Mouse (Mus musculus) midbrain, postnatal 0 days (tissue): ENCODE measurements around the gene Shd. TPM values are rescaled to one million over a fixed set of nuclear protein-coding genes. Genes with fewer than 3 reads are reported as not detected.

ENCODE experiments used
- ATAC-seq: fragments of 200-750 bp; cut with Nextera tagmentation; 2 replicates; pipeline ENCODE4 v1.8.0; 2017; ENCODE audit warnings: moderate number of reproducible peaks, mild to moderate bottlenecking, moderate TSS enrichment, moderate library complexity; ENCODE audit not compliant: low FRiP score
- DNase-seq: peaks from one replicate; pipeline ENCODE4 v3.0.0-alpha.2; 2015; ENCODE audit warnings: low spot score
- H3K27ac ChIP-seq: fragments of 300-500 bp; sonication (generic); 2 replicates; pipeline ENCODE4 v1.5.1; 2014; ENCODE audit warnings: low read depth, mild to moderate bottlenecking, low read length, mixed read lengths
- H3K27me3 ChIP-seq: fragments of 300-500 bp; sonication (generic); 2 replicates; pipeline ENCODE4 v1.6.1; 2014; ENCODE audit warnings: low read length, control low read depth, mixed read lengths; ENCODE audit not compliant: insufficient read depth
- H3K36me3 ChIP-seq: fragments of 300-500 bp; sonication (generic); 2 replicates; pipeline ENCODE4 v1.6.1; 2014; ENCODE audit warnings: low read length, control low read depth, mixed read lengths; ENCODE audit not compliant: insufficient read depth
- H3K4me1 ChIP-seq: fragments of 300-500 bp; sonication (generic); 2 replicates; pipeline ENCODE4 v1.6.1; 2014; ENCODE audit warnings: mild to moderate bottlenecking, control low read depth, antibody characterized with exemption, low read length, mixed read lengths; ENCODE audit not compliant: insufficient read depth
- H3K4me2 ChIP-seq: fragments of 300-500 bp; sonication (generic); 2 replicates; pipeline ENCODE4 v1.6.1; 2014; ENCODE audit warnings: low read depth, mild to moderate bottlenecking, low read length, mixed read lengths; ENCODE audit not compliant: poor library complexity, severe bottlenecking
- H3K4me3 ChIP-seq: fragments of 300-500 bp; sonication (generic); 2 replicates; pipeline ENCODE4 v1.5.1; 2014; ENCODE audit warnings: low read depth, mild to moderate bottlenecking, low read length, moderate library complexity
- H3K9ac ChIP-seq: fragments of 300-500 bp; sonication (generic); replicated peaks from 2 replicates; pipeline ENCODE4 v1.6.1; 2014; ENCODE audit warnings: mild to moderate bottlenecking, low read length, moderate library complexity, mixed read lengths; ENCODE audit not compliant: poor library complexity, severe bottlenecking
- H3K9me3 ChIP-seq: fragments of 300-500 bp; sonication (generic); 2 replicates; pipeline ENCODE4 v1.6.1; 2016; ENCODE audit warnings: low read length, control low read depth
- CTCF ChIP-seq: IDR thresholded peaks from 2 replicates; pipeline ENCODE4 v1.5.1; 2016; ENCODE audit warnings: antibody characterized with exemption, mild to moderate bottlenecking
- WGBS: fragments of 180-500 bp; shearing (Covaris S2); extraction: QIAGEN DNeasy Blood & Tissue Kit; methylation state at CpG from one replicate; pipeline ENCODE4 v1.1.7; 2014; 5-methylcytosine and 5-hydroxymethylcytosine counted together
- polyA plus RNA-seq: library from polyadenylated mRNA; unstranded; fragments of >200 nt; fragmentation: Nextera tagmentation; extraction: Ambion mirVana; gene quantifications from 2 replicates; pipeline ENCODE4 v1.2.1, GENCODE M21; 2015
- total RNA-seq: library from RNA; depleted of rRNA; stranded (reverse); fragments of >200 nt; gene quantifications from 2 replicates; pipeline ENCODE4 v1.2.3, GENCODE M21; 2014; rRNA removed

Gene Shd
- total and polyA plus RNA-seq, 2 experiments from 2014 or later: 172 to 253 TPM

- no peak for DNase-seq
- TF ChIP-seq CTCF: no peak
- Histone ChIP-seq H3K4me1 (0 out of 2 replicates have a peak, but pooled peaks cover 3% of the 10 kb centered on the region), H3K9me3 (no peaks in the 10 kb centered on the region), H3K27me3 (no peaks in the 10 kb centered on the region), H3K9ac (no peak overlapping the region), H3K36me3 (peaks cover 18% of the 10 kb centered on the region), H3K4me3 (no peak overlapping the region), H3K27ac (no peak overlapping the region), H3K4me2 (no peak overlapping the region)
- WGBS: 84% methylated on average over 5 of the region's 5 CpGs
- no peak for ATAC-seq
These were observed 53.1 kb downstream of the Shd start for GRCm38 (mm10) chr17:56023386-56023785.

DNA sequence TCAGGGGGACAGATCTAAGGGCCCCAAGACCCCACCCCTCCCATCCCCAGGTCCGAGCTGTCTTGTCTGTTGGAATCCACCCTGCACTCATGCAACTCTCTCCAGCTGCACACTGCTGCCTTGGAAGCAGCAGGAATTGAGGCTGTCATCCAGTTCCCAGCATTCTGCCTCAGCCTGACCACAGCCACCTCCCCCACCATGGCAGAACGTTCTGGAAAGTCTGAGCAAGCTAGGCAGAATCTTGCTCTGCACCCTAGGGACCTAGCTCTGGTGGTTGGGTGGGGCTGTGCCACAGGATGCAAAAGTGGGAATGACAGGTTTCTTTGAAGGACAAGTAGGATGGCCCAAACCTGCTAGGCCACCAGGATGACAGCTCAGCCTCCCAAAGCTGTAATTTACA is 54.2 kb downstream of the Shd start:
- Histone ChIP-seq H3K9me3 (no peaks in the 10 kb centered on the region), H3K27ac (no peak overlapping the region), H3K4me1 (0 out of 2 replicates have a peak, but pooled peaks cover 3% of the 10 kb centered on the region), H3K4me2 (no peak overlapping the region), H3K9ac (no peak overlapping the region), H3K27me3 (no peaks in the 10 kb centered on the region), H3K36me3 (peaks cover 14% of the 10 kb centered on the region), H3K4me3 (no peak overlapping the region)
- WGBS: 64% methylated on average over 2 of the region's 2 CpGs
- DNase-seq (no peak), ATAC-seq (no peak)
- TF ChIP-seq CTCF: no peak

GRCm38 (mm10) chr17:56024931-56025330 is 54.7 kb downstream of the Shd start:
- Histone ChIP-seq H3K9me3 (no peaks in the 10 kb centered on the region), H3K27me3 (no peaks in the 10 kb centered on the region), H3K4me3 (no peak overlapping the region), H3K9ac (no peak overlapping the region), H3K27ac (no peak overlapping the region), H3K4me1 (0 out of 2 replicates have a peak, but pooled peaks cover 3% of the 10 kb centered on the region), H3K36me3 (peaks cover 12% of the 10 kb centered on the region), H3K4me2 (no peak overlapping the region)
- ATAC-seq (no peak), DNase-seq (no peak)
- WGBS: 88% methylated on average over 5 of the region's 5 CpGs
- no peak for TF ChIP-seq CTCF

Other genes with a start within 250 kb of the Shd start
- gene Adgre4, start 220.5 kb upstream of the Shd start, total RNA-seq: 0.11 TPM in 1 of 2 replicates, not detected in the other
- gene Adgre4, start 220.5 kb upstream of the Shd start, polyA plus RNA-seq: 0.10 and 0.11 TPM in 2 replicates
- 4.3 and 10.4 TPM in 2 replicates for gene Zfp119a, start 91.5 kb upstream of the Shd start, total RNA-seq
- gene Zfp119a, start 91.5 kb upstream of the Shd start, polyA plus RNA-seq: 5.6 and 7.2 TPM in 2 replicates
- 7.0 and 9.6 TPM in 2 replicates for gene Zfp959, start 78.4 kb upstream of the Shd start, total RNA-seq
- gene Zfp959, start 78.4 kb upstream of the Shd start, polyA plus RNA-seq: 7.2 and 9.1 TPM in 2 replicates
- gene Zfp119b, start 21.0 kb upstream of the Shd start, total RNA-seq: 2.8 and 3.5 TPM in 2 replicates
- gene Zfp119b, start 21.0 kb upstream of the Shd start, polyA plus RNA-seq: 5.7 and 6.6 TPM in 2 replicates
- gene Ebi3, start 17.8 kb upstream of the Shd start, total RNA-seq: 2.5 and 3.0 TPM in 2 replicates
- 7.4 and 8.2 TPM in 2 replicates for gene Ebi3, start 17.8 kb upstream of the Shd start, polyA plus RNA-seq
- 9.8 and 10.1 TPM in 2 replicates for gene Yju2, start 11.4 kb upstream of the Shd start, total RNA-seq
- gene Yju2, start 11.4 kb upstream of the Shd start, polyA plus RNA-seq: 14.6 and 16.1 TPM in 2 replicates
- 122 and 129 TPM in 2 replicates for gene Fsd1, start 16.0 kb downstream of the Shd start, total RNA-seq
- 188 and 225 TPM in 2 replicates for gene Fsd1, start 16.0 kb downstream of the Shd start, polyA plus RNA-seq
- gene Stap2, start 35.1 kb downstream of the Shd start, total RNA-seq: 1.8 and 2.4 TPM in 2 replicates
- 4.3 TPM in 2 replicates for gene Stap2, start 35.1 kb downstream of the Shd start, polyA plus RNA-seq
- 145 and 293 TPM in 2 replicates for gene Mpnd, start 35.2 kb downstream of the Shd start, total RNA-seq
- 91.6 and 99.2 TPM in 2 replicates for gene Mpnd, start 35.2 kb downstream of the Shd start, polyA plus RNA-seq
- 64.1 and 71.4 TPM in 2 replicates for gene Sh3gl1, start 66.2 kb downstream of the Shd start, total RNA-seq
- gene Sh3gl1, start 66.2 kb downstream of the Shd start, polyA plus RNA-seq: 83.2 and 84.8 TPM in 2 replicates
- 2.7 and 3.1 TPM in 2 replicates for gene Chaf1a, start 70.0 kb downstream of the Shd start, total RNA-seq
- 2.4 and 2.8 TPM in 2 replicates for gene Chaf1a, start 70.0 kb downstream of the Shd start, polyA plus RNA-seq
- gene Ubxn6, start 104.6 kb downstream of the Shd start, total RNA-seq: 76.9 and 123 TPM in 2 replicates
- 84.8 and 89.9 TPM in 2 replicates for gene Ubxn6, start 104.6 kb downstream of the Shd start, polyA plus RNA-seq
- 59.6 and 72.1 TPM in 2 replicates for gene Hdgfl2, start 109.2 kb downstream of the Shd start, total RNA-seq
- 120 and 123 TPM in 2 replicates for gene Hdgfl2, start 109.2 kb downstream of the Shd start, polyA plus RNA-seq
- 0.42 and 0.55 TPM in 2 replicates for gene Plin4, start 139.3 kb downstream of the Shd start, total RNA-seq
- 0.04 and 0.05 TPM in 2 replicates for gene Plin4, start 139.3 kb downstream of the Shd start, polyA plus RNA-seq
- 4.3 and 4.5 TPM in 2 replicates for gene Plin5, start 147.1 kb downstream of the Shd start, total RNA-seq
- gene Plin5, start 147.1 kb downstream of the Shd start, polyA plus RNA-seq: 4.8 and 5.9 TPM in 2 replicates
- 0.47 and 0.49 TPM in 2 replicates for gene Lrg1, start 151.5 kb downstream of the Shd start, total RNA-seq
- 0.43 and 0.66 TPM in 2 replicates for gene Lrg1, start 151.5 kb downstream of the Shd start, polyA plus RNA-seq
- 90.5 and 106 TPM in 2 replicates for gene Sema6b, start 169.9 kb downstream of the Shd start, total RNA-seq
- gene Sema6b, start 169.9 kb downstream of the Shd start, polyA plus RNA-seq: 15.6 and 17.4 TPM in 2 replicates
- 15.1 and 17.9 TPM in 2 replicates for gene Tnfaip8l1, start 192.0 kb downstream of the Shd start, total RNA-seq
- gene Tnfaip8l1, start 192.0 kb downstream of the Shd start, polyA plus RNA-seq: 8.4 and 9.9 TPM in 2 replicates
- 41.7 and 49.3 TPM in 2 replicates for gene Mydgf, start 213.5 kb downstream of the Shd start, total RNA-seq
- 75.8 and 82.5 TPM in 2 replicates for gene Mydgf, start 213.5 kb downstream of the Shd start, polyA plus RNA-seq
- gene Dpp9, start 248.4 kb downstream of the Shd start, total RNA-seq: 24.6 and 29.7 TPM in 2 replicates
- gene Dpp9, start 248.4 kb downstream of the Shd start, polyA plus RNA-seq: 19.4 and 19.7 TPM in 2 replicates